Mouse (Mus musculus) brain, embryonic 14.5 days (tissue): ENCODE results near the gene Epha8. TPM values are rescaled to one million over a fixed set of nuclear protein-coding genes. Genes with fewer than 3 reads are reported as not detected.

Source experiments
- DNase-seq: peaks from one replicate; pipeline ENCODE4 v3.0.0-alpha.2; 2011; ENCODE audit warnings: low read depth
- CTCF ChIP-seq: fragments of 200-500 bp; IDR thresholded peaks from 2 replicates; pipeline ENCODE4 v1.5.1; 2012; ENCODE audit warnings: inconsistent platforms, mild to moderate bottlenecking, moderate library complexity, borderline replicate concordance; ENCODE audit not compliant: insufficient read depth, insufficient read length; ENCODE audit errors: extremely low read depth
- POLR2A ChIP-seq: fragments of 200-500 bp; IDR thresholded peaks from 2 replicates; pipeline ENCODE4 v1.6.1; 2012; ENCODE audit warnings: mild to moderate bottlenecking, inconsistent platforms, borderline replicate concordance; ENCODE audit not compliant: poor library complexity, insufficient read depth, insufficient read length, severe bottlenecking; ENCODE audit errors: extremely low read depth
- polyA plus RNA-seq: library from polyadenylated mRNA; depleted of rRNA; stranded (reverse); fragments of >200 nt; gene quantifications from 2 replicates; pipeline ENCODE4 v1.2.3, GENCODE M21; 2012; rRNA removed

Epha8 gene
- 28.5 and 33.9 TPM in 2 replicates for polyA plus RNA-seq

DNA sequence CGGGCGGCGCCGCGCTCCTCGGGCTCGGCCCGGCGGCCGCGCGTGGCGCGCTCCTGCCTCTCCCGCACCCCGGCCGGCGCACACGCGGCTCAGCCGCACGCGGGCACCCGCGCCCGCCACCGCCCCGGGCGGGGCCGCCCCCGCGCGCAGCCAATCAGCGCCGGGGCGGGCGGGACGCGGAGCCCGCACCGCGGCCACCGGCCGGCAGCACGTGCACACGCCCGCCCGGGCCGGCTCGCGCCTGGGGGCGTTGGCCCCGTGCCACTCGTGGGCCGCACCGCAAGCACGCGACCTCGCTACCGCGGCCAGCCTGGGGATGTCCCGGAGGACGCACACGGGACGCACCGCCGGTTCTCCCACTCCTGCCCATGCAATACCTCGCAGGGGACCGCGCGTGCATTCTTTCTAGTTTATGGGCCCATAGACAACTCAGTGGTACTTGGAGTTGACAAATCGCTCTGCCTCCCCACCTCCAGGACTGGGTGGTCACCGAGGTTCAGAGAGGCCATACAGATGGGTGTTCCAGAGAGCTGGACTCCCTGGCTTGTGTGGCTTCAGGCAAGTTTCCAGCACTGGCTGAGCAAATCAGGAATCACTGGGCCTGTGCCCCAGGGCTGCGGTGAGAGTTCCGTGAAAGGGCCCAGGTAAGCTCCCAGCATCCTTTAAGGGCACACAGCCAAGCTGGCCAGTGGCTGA, at the start of gene Epha8:
Gene Epha8, minus strand, starts transcription at position 66 of the 696 bp plus-strand sequence.
- TF ChIP-seq POLR2A (no peak), CTCF (no peak)
- DNase-seq, result no peak

DNA sequence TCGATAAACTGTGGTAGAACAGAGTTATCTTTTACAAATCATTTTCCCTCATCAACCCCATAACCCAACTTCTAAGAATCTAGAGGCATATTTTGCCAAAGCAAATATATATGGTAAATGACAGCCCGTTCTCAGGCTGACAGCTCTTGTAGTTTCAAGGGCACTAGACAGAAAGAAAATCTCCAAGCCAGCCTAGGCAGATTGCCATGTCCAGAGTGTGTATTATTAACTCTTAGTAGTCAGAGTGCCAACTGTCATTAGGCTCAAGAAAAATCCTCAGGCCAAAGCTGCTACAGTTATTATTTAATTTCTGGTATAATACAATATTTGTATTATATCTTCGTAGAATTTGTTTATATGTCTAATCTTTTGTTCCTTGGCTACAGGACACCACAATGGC, 45.2 kb upstream of the Epha8 start:
- DNase-seq, result peak; percentile 52

DNA sequence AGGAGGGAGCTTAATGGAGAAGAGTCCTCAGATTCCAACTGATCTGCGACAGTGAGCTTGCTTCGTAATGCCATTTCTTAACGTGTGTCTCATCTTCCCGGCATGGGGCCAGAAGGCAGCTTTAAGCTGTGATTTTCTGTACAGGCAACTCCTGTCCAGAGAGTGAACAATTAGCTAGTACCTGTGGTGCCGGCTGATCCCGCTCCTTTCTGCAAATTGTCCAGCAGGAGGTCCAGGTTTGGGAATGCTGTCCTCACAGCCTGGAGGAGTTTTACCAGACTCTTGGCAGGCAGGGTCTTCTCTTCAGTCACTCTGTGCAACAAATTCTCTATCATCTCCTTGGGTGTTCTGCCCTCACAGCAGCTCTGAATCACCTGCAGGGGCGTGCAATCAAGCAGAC, 44.4 kb upstream of the Epha8 start:
- DNase-seq, result peak; percentile 43
- no peak for TF ChIP-seq POLR2A

More for the DNA sequence above, 45.2 kb upstream of the Epha8 start:
- TF ChIP-seq CTCF (no peak), POLR2A (no peak)

DNA sequence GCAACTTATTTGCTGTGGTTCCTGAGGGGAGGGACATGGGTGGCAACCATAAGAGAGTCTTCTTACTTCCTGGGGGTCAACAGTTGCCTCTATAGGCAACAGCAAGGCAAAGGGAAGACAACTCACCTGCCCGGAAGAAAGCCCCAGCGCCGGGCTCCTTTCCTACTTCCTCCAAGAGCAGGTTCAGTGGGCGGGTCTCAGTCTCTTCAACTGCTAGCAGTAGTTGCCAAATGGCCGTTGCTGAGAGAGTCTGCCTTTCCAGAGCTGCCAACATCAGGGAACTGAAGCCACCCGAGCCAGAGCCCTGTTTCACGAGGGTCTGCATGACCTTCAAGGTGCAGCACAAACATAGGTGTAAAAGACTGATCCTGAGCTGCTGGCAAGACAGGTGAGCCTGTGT, 41.8 kb upstream of the Epha8 start:
- no peak for DNase-seq
- TF ChIP-seq POLR2A (no peak), CTCF (no peak)

DNA sequence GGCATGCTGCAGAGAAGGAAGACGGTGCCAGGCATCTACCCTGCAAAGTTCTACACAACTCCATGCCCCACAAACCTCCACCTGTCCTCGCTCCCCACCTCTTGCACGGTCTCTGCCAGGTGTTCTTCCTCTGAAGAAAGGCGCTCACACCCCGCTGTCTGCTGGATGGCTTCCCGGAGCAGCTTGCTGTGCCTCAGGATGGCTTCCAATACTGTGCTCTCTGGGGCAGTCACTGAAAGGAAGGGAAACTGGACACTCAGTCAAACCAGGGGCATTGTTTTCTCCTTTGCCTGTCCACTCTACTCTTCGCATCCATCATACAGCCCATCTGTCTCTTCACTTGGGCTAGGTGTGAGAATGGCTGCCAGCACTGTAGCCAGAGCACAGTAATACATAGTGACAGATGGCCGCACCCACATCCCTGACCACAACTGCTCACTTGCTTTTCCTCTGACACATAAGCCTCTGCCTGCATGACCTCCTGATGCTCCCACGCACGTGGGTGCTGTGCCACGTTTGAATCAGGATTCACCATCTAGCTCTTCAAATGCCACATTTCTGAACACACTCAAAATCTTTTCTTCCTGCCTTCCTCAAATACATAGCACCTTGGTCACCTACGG, 41.2 kb upstream of the Epha8 start:
- DNase-seq, result no peak
- no peak for TF ChIP-seq POLR2A
- no peak for TF ChIP-seq CTCF

DNA sequence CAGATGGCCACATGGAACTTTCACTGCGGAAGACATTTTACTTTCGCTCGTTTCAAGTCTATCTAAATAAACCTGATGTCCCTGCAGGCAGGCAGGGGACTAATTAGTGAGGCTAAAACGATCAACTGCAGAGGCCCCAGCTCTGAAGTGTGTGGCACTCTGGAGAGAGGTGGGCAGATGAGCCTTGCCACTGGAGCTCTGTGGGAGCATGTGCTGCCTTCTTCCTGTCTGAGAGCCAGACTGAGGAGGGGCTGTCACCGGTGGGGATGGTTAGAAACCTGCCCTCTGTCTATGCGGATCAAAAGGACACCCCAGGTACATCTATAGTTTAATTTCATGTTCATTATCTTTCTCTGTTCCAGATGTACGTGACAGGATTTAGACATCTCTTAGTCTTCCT, 40.3 kb upstream of the Epha8 start:
- no peak for TF ChIP-seq POLR2A
- TF ChIP-seq CTCF, result no peak
- DNase-seq, result no peak

DNA sequence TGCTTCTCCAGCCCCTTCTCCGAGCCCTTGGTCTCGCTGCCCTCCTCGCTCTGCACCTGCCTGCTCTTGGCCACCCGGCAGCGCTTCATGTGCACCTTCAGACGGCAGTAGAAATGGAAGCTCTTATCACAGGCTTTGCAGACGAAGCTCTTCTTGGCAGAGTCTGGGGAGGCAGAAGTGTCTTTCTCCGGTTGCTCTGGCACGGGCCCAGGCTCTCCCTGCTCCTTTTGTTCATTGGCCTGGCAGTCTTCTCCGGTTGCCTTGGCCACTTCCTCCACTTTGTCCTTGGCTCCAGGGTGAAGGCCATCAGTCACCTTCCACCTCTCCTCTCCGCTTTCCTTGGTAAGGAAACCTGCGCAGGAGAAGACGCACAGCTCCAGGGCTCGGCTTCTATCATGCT, 38.7 kb upstream of the Epha8 start:
- no peak for DNase-seq
- no peak for TF ChIP-seq CTCF
- no peak for TF ChIP-seq POLR2A

DNA sequence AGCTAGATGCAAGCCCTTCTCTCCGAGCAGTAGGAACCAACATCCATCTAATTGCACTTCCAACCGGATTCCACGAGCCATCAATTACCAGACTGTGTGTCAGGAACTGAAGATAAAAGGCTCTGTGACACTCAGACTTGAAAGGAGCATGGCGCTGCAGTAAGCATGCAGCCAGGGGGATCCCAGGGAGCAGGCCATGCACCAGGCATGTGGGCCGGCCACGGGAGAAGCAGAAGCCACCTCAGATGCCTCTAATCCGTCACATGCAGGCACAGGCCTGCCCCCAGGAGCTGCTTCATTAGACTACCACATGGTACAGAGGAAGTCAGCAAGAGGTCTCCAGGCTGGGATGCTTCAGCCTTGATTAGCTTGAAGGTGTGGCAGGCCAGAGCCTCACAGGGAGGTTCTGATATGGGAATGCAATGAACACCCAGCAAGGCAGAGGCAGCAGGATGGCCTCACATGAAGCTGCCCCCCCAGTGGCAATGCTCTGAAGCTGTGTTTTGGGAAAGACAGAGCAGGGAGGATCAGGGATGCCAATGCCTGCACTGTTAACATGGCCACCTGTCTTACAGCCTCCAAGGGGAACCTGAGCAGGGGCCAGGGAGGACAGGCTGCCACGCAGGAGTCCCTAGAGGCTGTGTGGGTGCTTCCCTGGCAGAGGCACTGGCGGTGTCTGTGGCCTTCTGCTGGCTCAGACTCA, 25.5 kb upstream of the Epha8 start:
- TF ChIP-seq POLR2A (no peak), CTCF (no peak)
- peak; percentile 54 for DNase-seq

DNA sequence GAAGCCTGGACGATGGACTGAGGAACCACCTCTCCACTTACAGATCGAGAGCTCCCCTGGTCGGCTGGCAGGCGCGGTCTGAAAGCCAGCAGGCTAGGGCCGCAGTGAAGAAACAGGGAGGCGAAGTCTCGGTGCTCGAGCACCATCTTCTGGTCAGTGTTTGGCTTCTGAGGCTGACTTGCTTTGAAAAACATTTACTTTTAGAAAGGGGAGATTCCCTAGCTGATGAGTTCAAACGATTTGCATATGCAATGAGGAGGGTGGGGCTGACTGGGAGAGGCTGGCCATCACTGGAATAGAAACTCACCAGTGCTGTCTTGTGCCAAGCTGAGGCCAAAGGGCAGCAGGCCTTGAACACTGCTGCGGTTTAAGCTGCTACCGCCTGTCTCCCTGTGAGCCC, 24.7 kb upstream of the Epha8 start:
- DNase-seq, result peak; percentile 89
- TF ChIP-seq POLR2A (no peak), CTCF (peak; percentile 85)

DNA sequence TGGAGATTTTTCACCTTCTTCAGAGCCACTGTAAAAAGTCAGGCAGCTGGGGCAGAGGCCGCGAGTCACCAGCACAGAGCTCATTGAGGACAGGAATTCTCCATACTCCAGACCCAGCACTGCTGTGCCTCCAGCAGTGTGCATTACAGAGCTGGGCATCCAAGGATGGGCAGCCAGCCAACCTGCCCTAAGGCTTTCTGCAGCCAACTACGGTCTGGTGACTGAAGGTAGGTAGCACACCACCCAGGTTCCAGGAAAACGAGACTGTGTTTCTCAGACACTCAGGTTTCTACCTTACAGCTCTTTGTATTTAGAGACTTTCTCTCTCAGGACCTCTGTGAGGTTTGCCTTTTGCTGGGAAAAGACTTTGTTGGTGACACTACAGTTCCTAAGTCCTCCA, 24.3 kb upstream of the Epha8 start:
- TF ChIP-seq CTCF (no peak), POLR2A (no peak)
- DNase-seq, result no peak

DNA sequence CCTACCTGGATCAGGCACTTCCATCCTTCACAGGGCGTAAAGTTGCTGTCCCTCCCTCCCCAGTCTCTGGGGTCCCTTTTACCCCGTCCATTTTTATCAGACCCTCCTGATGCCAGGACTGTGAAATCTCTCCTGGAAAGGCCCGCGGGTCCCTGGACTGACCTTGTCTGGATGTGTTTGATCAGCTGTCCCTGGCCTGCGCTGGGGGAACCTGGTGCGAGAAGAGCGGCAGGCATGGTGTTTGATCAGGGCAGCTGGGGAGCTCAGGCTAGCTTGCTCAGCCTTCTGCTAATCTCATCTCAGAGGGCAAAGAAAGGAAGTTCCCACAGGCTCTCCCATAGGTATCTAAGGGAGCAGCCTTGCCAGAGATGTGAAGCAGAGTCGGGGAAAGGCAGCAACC, 20.6 kb upstream of the Epha8 start:
- TF ChIP-seq CTCF (no peak), POLR2A (no peak)
- DNase-seq, result no peak

DNA sequence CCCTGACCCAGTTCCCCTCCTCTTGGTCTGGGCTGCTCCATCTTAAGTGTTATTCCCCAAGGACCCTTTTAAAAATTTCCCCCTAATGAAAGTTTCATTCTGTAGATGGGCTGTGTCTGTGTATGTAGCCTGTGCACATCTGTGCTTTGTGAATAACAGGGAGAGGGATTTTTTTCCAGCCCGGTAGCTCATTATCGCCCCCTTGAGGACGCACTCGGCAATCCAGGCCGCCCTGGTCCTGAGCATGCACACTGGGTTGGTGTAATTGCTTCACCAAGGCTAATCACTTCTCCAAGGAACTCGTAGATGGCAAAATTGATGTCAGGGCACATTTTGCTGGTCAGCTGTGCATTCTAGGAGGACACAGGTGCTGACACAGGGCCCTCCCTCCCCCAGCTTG, 14.3 kb upstream of the Epha8 start:
- peak; percentile 40 for DNase-seq
- TF ChIP-seq POLR2A, result no peak
- peak; percentile 81 for TF ChIP-seq CTCF
